Mouse (Mus musculus): Measurements from ENCODE around the gene Brms1l.

GRCm38 (mm10) chr12:55834891-55835290 lies 1.2 kb upstream of the Brms1l start:
- no peak for TF ChIP-seq CTCF (IDR thresholded peaks at IDR 0.05; ENCODE audit: control insufficient read depth, insufficient read depth, low read length)
- TF ChIP-seq POLR2A (IDR thresholded peaks at IDR 0.05; ENCODE audit: borderline replicate concordance, control insufficient read depth, low read depth, low read length), result no peak

Measured in bone marrow, adult 2 months (tissue).